In the genomic region with DNA sequence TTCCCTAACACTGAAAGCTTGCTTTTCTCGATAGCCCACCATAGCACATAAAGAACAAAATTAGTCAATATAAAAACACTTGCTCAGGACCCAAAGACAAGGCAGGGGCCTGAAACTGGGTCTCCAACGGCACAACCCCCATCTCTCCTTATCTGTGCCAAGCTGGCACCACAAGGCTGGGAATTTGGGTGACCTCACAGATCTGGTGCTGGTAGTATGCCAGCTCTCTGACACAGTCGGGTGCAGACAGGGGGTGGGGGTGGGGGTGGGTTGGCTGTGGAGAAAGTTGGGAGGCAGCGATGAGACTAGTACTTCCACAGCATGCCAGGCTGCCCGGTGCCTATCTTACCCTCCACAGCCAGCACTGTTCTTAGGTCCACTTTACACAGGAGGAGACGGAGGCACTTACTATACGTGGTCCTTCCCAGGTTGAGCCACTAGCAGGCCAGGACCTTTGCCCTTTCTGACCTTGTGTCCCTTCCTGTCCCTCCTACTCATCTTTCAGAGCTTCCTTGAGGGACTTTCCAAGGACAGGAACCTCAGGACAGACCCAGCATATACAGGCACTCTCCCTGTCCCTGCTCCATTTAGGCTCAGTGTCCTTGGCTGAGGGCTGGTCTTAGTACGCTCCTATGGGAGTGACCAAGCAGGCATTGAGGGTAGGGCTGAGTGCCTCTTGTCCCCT, we compare ENCODE assay signal across 7 mouse cellular contexts. TPM values are rescaled to one million over a fixed set of nuclear protein-coding genes. Genes with fewer than 3 reads are reported as not detected.
DNase-seq lines count a peak whose midpoint lies in the region; ATAC-seq and TF ChIP-seq lines count a peak whose summit lies in the region.

No protein-coding gene starts in this region.

- peak; percentile 65 for DNase-seq in left cerebral cortex, postnatal 4 days
- no peak for DNase-seq in left cerebral cortex, adult 9 months (ENCODE audit: low spot score in 2 of 2)
- no peak for DNase-seq in spleen, postnatal 10 days (ENCODE audit: low spot score in 2 of 2)
- DNase-seq in layer of hippocampus, postnatal 36 days: no peak

- 64% methylated on average over 8 of the region's 8 CpGs for WGBS in intestine, postnatal 0 days
- WGBS in neural tube, embryonic 13.5 days: 79% methylated on average over 8 of the region's 8 CpGs

- no peak for TF ChIP-seq CTCF in intestine, postnatal 0 days (IDR thresholded peaks at IDR 0.05; ENCODE audit: low read depth)

- H3K36me3 ChIP-seq in intestine, postnatal 0 days (ENCODE audit: control insufficient read depth, insufficient read depth): no peaks in the 10 kb centered on the region
- H3K36me3 ChIP-seq in neural tube, embryonic 13.5 days: no peaks in the 10 kb centered on the region

- H3K4me1 ChIP-seq in brown adipose tissue, adult 24 weeks (ENCODE audit: control insufficient read depth, insufficient read depth, insufficient read length, low read length): peaks cover 31% of the 10 kb centered on the region
- H3K4me1 ChIP-seq in intestine, postnatal 0 days (replicated peaks; ENCODE audit: control insufficient read depth, insufficient read depth, low read length): peaks cover 25% of the 10 kb centered on the region
- H3K4me1 ChIP-seq in neural tube, embryonic 13.5 days (replicated peaks): peaks cover 58% of the 10 kb centered on the region

- no peaks in the 10 kb centered on the region for H3K27me3 ChIP-seq in intestine, postnatal 0 days (replicated peaks; ENCODE audit: control insufficient read depth, insufficient read depth, low read length)
- no peaks in the 10 kb centered on the region for H3K27me3 ChIP-seq in neural tube, embryonic 13.5 days

- peak overlapping the region; percentile 87 for H3K4me2 ChIP-seq in intestine, postnatal 0 days (replicated peaks; ENCODE audit: low read depth)
- H3K4me2 ChIP-seq in neural tube, embryonic 13.5 days: peak overlapping the region; percentile 90

- 0 out of 2 replicates have a peak overlapping the region, but pooled peaks have one; percentile 57 for H3K4me3 ChIP-seq in brown adipose tissue, adult 24 weeks (ENCODE audit: insufficient read depth, low read depth, low read length)
- peak overlapping the region; percentile 77; the same call in 1 of the 2 replicates for H3K4me3 ChIP-seq in intestine, postnatal 0 days (ENCODE audit: low read depth, low read length)
- H3K4me3 ChIP-seq in neural tube, embryonic 13.5 days: peak overlapping the region; percentile 63

- H3K27ac ChIP-seq in brown adipose tissue, adult 24 weeks (replicated peaks; ENCODE audit: low read depth, low read length): peak overlapping the region; percentile 49
- peak overlapping the region; percentile 90 for H3K27ac ChIP-seq in intestine, postnatal 0 days (ENCODE audit: low read depth, low read length)
- 0 out of 2 replicates have a peak overlapping the region, but pooled peaks have one; percentile 89 for H3K27ac ChIP-seq in neural tube, embryonic 13.5 days (replicated peaks)

- intact Hi-C loops in left cerebral cortex, postnatal 4 days (cut with DNase I): no loop called here

- no peaks in the 10 kb centered on the region for H3K9me3 ChIP-seq in intestine, postnatal 0 days (ENCODE audit: control insufficient read depth)
- no peaks in the 10 kb centered on the region for H3K9me3 ChIP-seq in neural tube, embryonic 13.5 days

- H3K9ac ChIP-seq in intestine, postnatal 0 days (ENCODE audit: low read depth, low read length): 0 out of 2 replicates have a peak overlapping the region, but pooled peaks have one; percentile 7
- H3K9ac ChIP-seq in neural tube, embryonic 13.5 days: peak overlapping the region; percentile 78

- ATAC-seq in intestine, postnatal 0 days: no peak
- no peak for ATAC-seq in neural tube, embryonic 13.5 days (ENCODE audit: low read depth)

RNA-seq across cellular contexts. Expression of gene Samd4b, which starts 2.1 kb away (rescaled TPM):
- total RNA-seq in left cerebral cortex, postnatal 4 days (2021): 10 to 100 TPM; 67.9 to 70.0 TPM
- polyA plus RNA-seq in brown adipose tissue, adult 24 weeks (2012; ENCODE audit: insufficient read depth, insufficient read length, missing spikeins): 18.8 and 24.4 TPM in 2 replicates
- polyA plus RNA-seq in intestine, postnatal 0 days (2015; fragmentation: Nextera tagmentation; extraction: Ambion mirVana): 12.4 and 13.4 TPM in 2 replicates
- polyA plus RNA-seq in neural tube, embryonic 13.5 days (2015; fragmentation: Nextera tagmentation; extraction: Ambion mirVana): 25.6 and 26.9 TPM in 2 replicates
- 10 to 100 TPM; 66.4 to 79.4 TPM for total RNA-seq in layer of hippocampus, postnatal 36 days (2021)

RNA-seq across cellular contexts. Expression of gene Pak4, which starts 2.1 kb away (rescaled TPM):
- 10 to 100 TPM; 11.6 to 11.9 TPM for total RNA-seq in left cerebral cortex, postnatal 4 days (2021)
- 4.1 and 5.8 TPM in 2 replicates for polyA plus RNA-seq in brown adipose tissue, adult 24 weeks (2012; ENCODE audit: insufficient read depth, insufficient read length, missing spikeins)
- 17.2 and 19.7 TPM in 2 replicates for polyA plus RNA-seq in intestine, postnatal 0 days (2015; fragmentation: Nextera tagmentation; extraction: Ambion mirVana)
- polyA plus RNA-seq in neural tube, embryonic 13.5 days (2015; fragmentation: Nextera tagmentation; extraction: Ambion mirVana): 20.1 and 20.2 TPM in 2 replicates
- 10 to 100 TPM; 15.1 to 15.8 TPM for total RNA-seq in layer of hippocampus, postnatal 36 days (2021)

RNA-seq across cellular contexts. Expression of gene Acp7, which starts 35.2 kb away (rescaled TPM):
- total RNA-seq in left cerebral cortex, postnatal 4 days (2021): under 1 TPM; 0.18 to 0.89 TPM
- not detected in 2 replicates for polyA plus RNA-seq in brown adipose tissue, adult 24 weeks (2012; ENCODE audit: insufficient read depth, insufficient read length, missing spikeins)
- polyA plus RNA-seq in intestine, postnatal 0 days (2015; fragmentation: Nextera tagmentation; extraction: Ambion mirVana): not detected in 2 replicates
- polyA plus RNA-seq in neural tube, embryonic 13.5 days (2015; fragmentation: Nextera tagmentation; extraction: Ambion mirVana): not detected in 2 replicates
- total RNA-seq in layer of hippocampus, postnatal 36 days (2021): 1 to 10 TPM; 1.2 to 1.7 TPM

RNA-seq across cellular contexts. Expression of gene Nccrp1, which starts 48.8 kb away (rescaled TPM):
- not detected for total RNA-seq in left cerebral cortex, postnatal 4 days (2021)
- not detected in 2 replicates for polyA plus RNA-seq in brown adipose tissue, adult 24 weeks (2012; ENCODE audit: insufficient read depth, insufficient read length, missing spikeins)
- polyA plus RNA-seq in intestine, postnatal 0 days (2015; fragmentation: Nextera tagmentation; extraction: Ambion mirVana): not detected in 2 replicates
- polyA plus RNA-seq in neural tube, embryonic 13.5 days (2015; fragmentation: Nextera tagmentation; extraction: Ambion mirVana): not detected in 2 replicates
- under 1 TPM; 0.48 to 0.52 TPM for total RNA-seq in layer of hippocampus, postnatal 36 days (2021)

RNA-seq across cellular contexts. Expression of gene Sycn, which starts 55.2 kb away (rescaled TPM):
- total RNA-seq in left cerebral cortex, postnatal 4 days (2021): not detected
- not detected in 2 replicates for polyA plus RNA-seq in brown adipose tissue, adult 24 weeks (2012; ENCODE audit: insufficient read depth, insufficient read length, missing spikeins)
- 17.0 and 23.4 TPM in 2 replicates for polyA plus RNA-seq in intestine, postnatal 0 days (2015; fragmentation: Nextera tagmentation; extraction: Ambion mirVana)
- polyA plus RNA-seq in neural tube, embryonic 13.5 days (2015; fragmentation: Nextera tagmentation; extraction: Ambion mirVana): not detected in 2 replicates
- total RNA-seq in layer of hippocampus, postnatal 36 days (2021): not detected
